Mouse (Mus musculus): ENCODE data around the gene Wdfy1. TPM values are rescaled to one million over a fixed set of nuclear protein-coding genes. Genes with fewer than 3 reads are reported as not detected.

Wdfy1 gene
- polyA plus RNA-seq, 1 experiment, result 400 TPM

- TF ChIP-seq POLR2A (IDR thresholded peaks at IDR 0.05; ENCODE audit: control insufficient read depth, low read depth, low read length), result no peak
- no peak for TF ChIP-seq CTCF (IDR thresholded peaks at IDR 0.05; ENCODE audit: control insufficient read depth, insufficient read depth, insufficient replicate concordance, low read depth, low read length)
- H3K27me3 ChIP-seq (ENCODE audit: control insufficient read depth, insufficient read depth, low read length), result no peaks in the 10 kb centered on the region
- H3K27ac ChIP-seq (ENCODE audit: control insufficient read depth, insufficient read depth, low read depth, low read length), result no peak overlapping the region
- H3K36me3 ChIP-seq (ENCODE audit: control insufficient read depth, insufficient read depth, low read length), result no peaks in the 10 kb centered on the region
- H3K4me3 ChIP-seq (ENCODE audit: control insufficient read depth, low read depth, low read length), result no peak overlapping the region
- no peaks in the 10 kb centered on the region for H3K4me1 ChIP-seq (ENCODE audit: control insufficient read depth, insufficient read depth, low read length)
Observed at GRCm38 (mm10) chr1:79803614-79804013, 27.7 kb upstream of the Wdfy1 start.

- no peak for TF ChIP-seq CTCF (IDR thresholded peaks at IDR 0.05; ENCODE audit: control insufficient read depth, insufficient read depth, insufficient replicate concordance, low read depth, low read length)
- TF ChIP-seq POLR2A (IDR thresholded peaks at IDR 0.05; ENCODE audit: control insufficient read depth, low read depth, low read length), result no peak
- no peak overlapping the region for H3K4me3 ChIP-seq (ENCODE audit: control insufficient read depth, low read depth, low read length)
- H3K27ac ChIP-seq (ENCODE audit: control insufficient read depth, insufficient read depth, low read depth, low read length), result no peak overlapping the region
Observed at GRCm38 (mm10) chr1:79802858-79803427, 27.0 kb upstream of the Wdfy1 start.

GRCm38 (mm10) chr1:79797084-79797483 lies 21.1 kb upstream of the Wdfy1 start:
- Histone ChIP-seq H3K4me1 (ENCODE audit: control insufficient read depth, insufficient read depth, low read length) (no peaks in the 10 kb centered on the region), H3K27me3 (ENCODE audit: control insufficient read depth, insufficient read depth, low read length) (no peaks in the 10 kb centered on the region), H3K36me3 (ENCODE audit: control insufficient read depth, insufficient read depth, low read length) (no peaks in the 10 kb centered on the region), H3K27ac (ENCODE audit: control insufficient read depth, insufficient read depth, low read depth, low read length) (no peak overlapping the region), H3K4me3 (ENCODE audit: control insufficient read depth, low read depth, low read length) (no peak overlapping the region)
- TF ChIP-seq CTCF (IDR thresholded peaks at IDR 0.05; ENCODE audit: control insufficient read depth, insufficient read depth, insufficient replicate concordance, low read depth, low read length) (no peak), POLR2A (IDR thresholded peaks at IDR 0.05; ENCODE audit: control insufficient read depth, low read depth, low read length) (no peak)

More at GRCm38 (mm10) chr1:79802858-79803427, 27.0 kb upstream of the Wdfy1 start:
- H3K36me3 ChIP-seq (ENCODE audit: control insufficient read depth, insufficient read depth, low read length), result no peaks in the 10 kb centered on the region
- no peaks in the 10 kb centered on the region for H3K27me3 ChIP-seq (ENCODE audit: control insufficient read depth, insufficient read depth, low read length)
- H3K4me1 ChIP-seq (ENCODE audit: control insufficient read depth, insufficient read depth, low read length), result no peaks in the 10 kb centered on the region

- no peaks in the 10 kb centered on the region for H3K27me3 ChIP-seq (ENCODE audit: control insufficient read depth, insufficient read depth, low read length)
- TF ChIP-seq POLR2A (IDR thresholded peaks at IDR 0.05; ENCODE audit: control insufficient read depth, low read depth, low read length), result no peak
- no peaks in the 10 kb centered on the region for H3K36me3 ChIP-seq (ENCODE audit: control insufficient read depth, insufficient read depth, low read length)
- no peak overlapping the region for H3K27ac ChIP-seq (ENCODE audit: control insufficient read depth, insufficient read depth, low read depth, low read length)
- no peak overlapping the region for H3K4me3 ChIP-seq (ENCODE audit: control insufficient read depth, low read depth, low read length)
- no peaks in the 10 kb centered on the region for H3K4me1 ChIP-seq (ENCODE audit: control insufficient read depth, insufficient read depth, low read length)
Observed at GRCm38 (mm10) chr1:79786267-79786927, 10.5 kb upstream of the Wdfy1 start.

GRCm38 (mm10) chr1:79782433-79782832 lies 6.5 kb upstream of the Wdfy1 start:
- H3K27me3 ChIP-seq (ENCODE audit: control insufficient read depth, insufficient read depth, low read length), result no peaks in the 10 kb centered on the region
- H3K4me3 ChIP-seq (ENCODE audit: control insufficient read depth, low read depth, low read length), result no peak overlapping the region
- peaks cover 2% of the 10 kb centered on the region for H3K36me3 ChIP-seq (ENCODE audit: control insufficient read depth, insufficient read depth, low read length)
- no peak for TF ChIP-seq CTCF (IDR thresholded peaks at IDR 0.05; ENCODE audit: control insufficient read depth, insufficient read depth, insufficient replicate concordance, low read depth, low read length)
- TF ChIP-seq POLR2A (IDR thresholded peaks at IDR 0.05; ENCODE audit: control insufficient read depth, low read depth, low read length), result no peak
- H3K4me1 ChIP-seq (ENCODE audit: control insufficient read depth, insufficient read depth, low read length), result no peaks in the 10 kb centered on the region
- no peak overlapping the region for H3K27ac ChIP-seq (ENCODE audit: control insufficient read depth, insufficient read depth, low read depth, low read length)

GRCm38 (mm10) chr1:79778011-79778410 lies 2.1 kb upstream of the Wdfy1 start:
- Histone ChIP-seq H3K27me3 (ENCODE audit: control insufficient read depth, insufficient read depth, low read length) (no peaks in the 10 kb centered on the region), H3K4me3 (ENCODE audit: control insufficient read depth, low read depth, low read length) (no peak overlapping the region), H3K36me3 (ENCODE audit: control insufficient read depth, insufficient read depth, low read length) (peaks cover 2% of the 10 kb centered on the region), H3K27ac (ENCODE audit: control insufficient read depth, insufficient read depth, low read depth, low read length) (no peak overlapping the region), H3K4me1 (ENCODE audit: control insufficient read depth, insufficient read depth, low read length) (no peaks in the 10 kb centered on the region)
- TF ChIP-seq CTCF (IDR thresholded peaks at IDR 0.05; ENCODE audit: control insufficient read depth, insufficient read depth, insufficient replicate concordance, low read depth, low read length) (no peak), POLR2A (IDR thresholded peaks at IDR 0.05; ENCODE audit: control insufficient read depth, low read depth, low read length) (no peak)

- Histone ChIP-seq H3K4me3 (ENCODE audit: control insufficient read depth, low read depth, low read length) (no peak overlapping the region), H3K36me3 (ENCODE audit: control insufficient read depth, insufficient read depth, low read length) (peaks cover 2% of the 10 kb centered on the region), H3K27ac (ENCODE audit: control insufficient read depth, insufficient read depth, low read depth, low read length) (no peak overlapping the region), H3K27me3 (ENCODE audit: control insufficient read depth, insufficient read depth, low read length) (no peaks in the 10 kb centered on the region), H3K4me1 (ENCODE audit: control insufficient read depth, insufficient read depth, low read length) (no peaks in the 10 kb centered on the region)
- TF ChIP-seq POLR2A (IDR thresholded peaks at IDR 0.05; ENCODE audit: control insufficient read depth, low read depth, low read length) (no peak), CTCF (IDR thresholded peaks at IDR 0.05; ENCODE audit: control insufficient read depth, insufficient read depth, insufficient replicate concordance, low read depth, low read length) (no peak)
Observed at GRCm38 (mm10) chr1:79774164-79774780, 1.7 kb downstream of the Wdfy1 start.
